Mouse (Mus musculus) spleen, postnatal 4 days (tissue): Measurements from ENCODE around the gene Mrps10.
A peak's percentile ranks its signal among the peaks of the same experiment; 100 is the strongest.
"Not testable (repeated sequence)": the region's sequence is repeated elsewhere in the genome, so short reads cannot be mapped to it uniquely, and the experiment has no call there.

Source experiments
- DNase-seq, 2 experiments: peaks; one replicate each; pipeline ENCODE4 v3.0.0; 2022; ENCODE audit warnings: low spot score in 2 of 2

Gene Mrps10

GRCm38 (mm10) chr17:47368401-47369086 lies at the start of gene Mrps10:
Mrps10 (plus strand) TSS chr17:47368887.
- peak; percentile 83 to 91 for DNase-seq

DNA sequence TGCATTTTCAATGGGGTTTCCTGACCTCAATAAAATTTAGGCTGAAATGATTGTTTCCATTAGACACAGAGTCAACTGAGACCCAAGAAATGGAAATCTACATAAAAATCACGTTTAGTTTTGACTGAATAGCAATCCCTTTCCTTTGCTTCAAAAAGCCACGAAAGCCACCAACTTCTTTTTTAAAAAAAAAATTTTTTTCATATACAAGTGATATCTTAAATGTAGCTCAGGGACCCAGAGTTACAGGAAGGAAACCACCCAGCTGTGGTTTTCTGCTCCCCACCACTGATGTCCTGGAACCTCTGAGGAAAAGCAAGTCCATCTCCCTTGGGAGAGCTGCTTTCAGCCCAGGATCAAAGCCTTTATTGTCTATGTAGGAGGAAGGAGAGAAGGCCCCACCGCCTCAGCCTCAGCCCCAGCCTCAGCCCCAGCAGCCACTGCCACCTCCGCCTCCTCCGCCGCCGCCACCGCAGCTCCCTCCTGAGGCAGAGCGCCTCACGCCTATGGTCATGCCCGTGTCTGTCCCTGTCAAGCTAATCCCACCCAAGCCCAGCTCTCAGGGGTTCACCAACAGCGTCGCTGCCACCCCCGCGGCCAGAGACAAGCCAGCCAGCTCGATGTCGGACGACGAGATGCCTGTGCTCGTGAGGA lies 49.6 kb upstream of the Mrps10 start:
- no peak for DNase-seq

GRCm38 (mm10) chr17:47319761-47320160 lies 48.9 kb upstream of the Mrps10 start:
- no peak for DNase-seq

GRCm38 (mm10) chr17:47322128-47322990 lies 46.3 kb upstream of the Mrps10 start:
- DNase-seq = no peak

GRCm38 (mm10) chr17:47322991-47323295 lies 45.7 kb upstream of the Mrps10 start:
- DNase-seq = no peak

DNA sequence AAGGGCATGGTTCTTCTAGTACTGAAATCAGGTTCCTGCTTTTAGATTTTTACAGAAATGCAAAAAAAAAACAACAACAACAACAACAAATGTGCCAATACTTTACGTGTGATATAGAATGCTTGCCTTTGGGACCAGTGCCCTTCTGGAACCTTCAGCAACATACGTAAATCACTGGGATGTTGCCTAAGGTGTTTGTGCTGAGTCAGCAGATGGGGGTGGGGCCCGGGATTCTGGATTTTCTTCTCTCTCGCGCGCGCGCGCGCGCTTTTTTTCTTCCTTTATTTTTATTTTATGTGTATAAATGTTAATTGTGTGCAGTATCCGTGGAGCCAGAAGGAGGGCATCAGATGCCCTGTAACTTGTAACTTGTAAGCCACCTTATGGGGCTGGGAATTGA lies 41.1 kb upstream of the Mrps10 start:
- no peak for DNase-seq

GRCm38 (mm10) chr17:47327969-47328368 lies 40.7 kb upstream of the Mrps10 start:
- no peak for DNase-seq

DNA sequence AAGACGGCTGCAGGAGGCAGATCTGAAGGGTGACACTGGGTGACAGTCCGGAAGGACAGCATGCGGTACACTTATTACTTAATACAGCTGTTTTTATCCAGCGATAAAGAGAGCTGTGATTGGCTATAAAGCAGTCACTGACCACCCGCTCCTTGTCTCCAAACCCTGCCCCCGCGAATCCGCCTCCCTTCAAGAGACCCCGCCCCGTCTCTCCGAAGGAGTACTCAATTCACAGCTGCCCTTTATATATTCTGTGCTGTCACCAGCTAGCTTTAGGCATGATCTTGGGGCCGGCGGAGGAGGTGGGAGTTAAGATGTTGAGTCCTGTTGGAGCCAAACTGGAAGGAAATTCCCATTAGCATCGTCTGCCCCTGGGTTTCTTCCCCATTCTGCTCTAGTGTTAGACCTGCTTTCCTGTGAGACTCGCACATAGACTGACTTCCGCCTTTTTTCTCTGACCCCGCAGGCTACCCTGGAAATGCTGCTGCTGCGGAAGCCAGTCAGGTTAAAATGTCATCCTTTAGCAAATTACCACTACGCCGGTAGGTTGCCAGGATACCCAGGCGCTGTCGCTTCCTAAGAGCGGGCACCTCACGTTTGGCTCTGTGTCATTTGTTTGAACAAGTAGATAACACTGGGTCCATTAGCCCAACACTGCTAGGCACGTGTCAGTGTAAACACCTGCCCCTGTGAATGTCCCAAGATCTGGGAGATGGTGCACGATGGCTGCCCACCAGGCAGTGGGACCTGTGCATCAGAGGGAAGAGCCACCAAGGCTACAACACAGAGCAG lies 39.9 kb upstream of the Mrps10 start:
- no peak for DNase-seq

- no peak for DNase-seq
These were observed 38.1 kb upstream of the Mrps10 start for GRCm38 (mm10) chr17:47330616-47331015.

GRCm38 (mm10) chr17:47332001-47332611 lies 36.6 kb upstream of the Mrps10 start:
- DNase-seq = peak in 1 of 2 experiments; percentile 22

GRCm38 (mm10) chr17:47332664-47333063 lies 36.0 kb upstream of the Mrps10 start:
- DNase-seq = not testable (repeated sequence)

- DNase-seq = no peak
These were observed 35.3 kb upstream of the Mrps10 start for GRCm38 (mm10) chr17:47333409-47333808.

DNA sequence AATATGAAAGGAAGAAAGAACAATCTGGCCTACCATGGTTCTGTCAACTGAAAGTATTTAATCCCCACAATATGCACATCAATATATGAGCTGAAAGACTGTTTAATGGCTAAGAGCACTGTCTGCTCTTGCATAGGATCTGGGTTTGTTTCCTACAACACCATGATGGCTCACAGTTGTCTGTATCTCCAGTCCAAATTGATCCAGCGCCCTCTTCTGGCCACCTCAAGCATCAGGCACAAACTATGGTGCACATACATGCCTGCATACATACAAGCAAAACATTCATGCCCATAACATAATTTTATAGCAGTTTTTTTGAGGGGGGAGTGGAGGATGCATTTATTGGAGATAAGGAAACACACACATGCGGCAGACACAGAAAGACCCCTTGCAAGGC lies 25.6 kb upstream of the Mrps10 start:
- no peak for DNase-seq

DNA sequence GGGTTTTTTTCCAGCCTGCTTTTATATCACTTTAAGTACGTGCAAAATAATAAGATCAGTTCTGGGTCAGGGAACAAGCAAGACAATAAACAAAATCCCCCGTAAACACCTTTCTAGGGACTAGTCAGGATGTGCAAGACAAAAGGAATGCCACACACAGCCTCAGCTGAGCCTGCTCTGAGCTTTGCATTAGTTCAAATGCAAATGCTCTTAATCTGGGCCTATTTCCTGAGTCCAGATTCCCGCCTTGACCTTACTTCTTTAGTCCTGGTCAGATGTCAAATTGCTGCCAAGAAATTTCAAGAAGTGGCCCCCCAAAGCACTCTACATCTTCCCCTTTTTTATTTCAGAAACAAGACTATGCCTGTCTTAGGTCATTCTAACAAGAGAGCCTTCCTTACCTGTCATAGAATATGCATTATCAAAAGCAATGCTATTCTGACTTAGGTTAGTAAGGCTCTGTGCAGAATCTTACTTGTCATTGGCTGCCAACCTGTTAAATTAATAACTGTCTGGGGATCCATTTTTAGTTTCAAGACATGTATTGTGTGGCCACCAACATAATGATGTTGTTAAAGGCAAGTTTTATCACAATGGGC lies 18.9 kb upstream of the Mrps10 start:
- no peak for DNase-seq

DNA sequence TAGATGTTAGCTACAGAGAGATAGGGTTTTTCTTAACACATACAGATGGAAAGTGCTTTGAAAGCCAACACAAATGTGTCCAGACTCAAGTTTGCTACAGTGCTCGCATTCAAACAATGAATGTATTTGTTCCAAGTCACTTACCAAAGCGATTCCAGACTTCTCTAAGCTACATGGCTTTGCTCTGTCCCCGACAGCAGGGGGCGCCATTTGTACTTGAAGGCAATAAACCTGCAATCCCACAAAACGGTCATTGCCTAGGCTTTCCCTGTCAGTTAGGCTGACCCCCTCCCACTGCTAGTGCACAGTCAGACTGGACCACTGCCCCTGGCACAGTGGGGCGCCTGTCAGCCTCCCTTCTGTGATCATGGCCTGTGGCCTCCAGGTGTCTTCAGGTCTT lies 8.7 kb upstream of the Mrps10 start:
- peak; percentile 53 to 84 for DNase-seq

DNA sequence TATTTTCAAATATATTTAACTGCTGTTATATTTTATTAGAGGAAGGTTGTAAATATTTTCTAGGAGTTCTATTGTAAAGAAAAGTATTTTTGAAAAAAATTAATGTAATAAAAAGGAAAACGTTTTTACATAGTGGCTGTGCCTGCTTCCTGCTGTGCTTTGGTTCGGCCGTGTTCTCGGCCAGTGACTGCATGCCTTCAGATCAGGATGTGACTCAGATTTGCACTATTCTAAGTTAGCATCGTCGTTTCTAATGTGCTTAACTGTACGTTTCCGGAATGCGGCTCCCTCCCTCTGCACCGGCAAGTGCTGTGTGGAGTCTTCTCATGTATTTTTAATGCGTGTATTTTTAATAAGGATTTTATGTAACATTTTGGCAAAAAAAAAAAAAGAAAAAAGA lies 7.3 kb upstream of the Mrps10 start:
- no peak for DNase-seq

GRCm38 (mm10) chr17:47369087-47369443 lies 378 bp downstream of the Mrps10 start:
- no peak for DNase-seq

GRCm38 (mm10) chr17:47371451-47371850 lies 2.8 kb downstream of the Mrps10 start:
- DNase-seq = peak; percentile 64 to 83

GRCm38 (mm10) chr17:47373991-47374390 lies 5.3 kb downstream of the Mrps10 start:
- DNase-seq = no peak

DNA sequence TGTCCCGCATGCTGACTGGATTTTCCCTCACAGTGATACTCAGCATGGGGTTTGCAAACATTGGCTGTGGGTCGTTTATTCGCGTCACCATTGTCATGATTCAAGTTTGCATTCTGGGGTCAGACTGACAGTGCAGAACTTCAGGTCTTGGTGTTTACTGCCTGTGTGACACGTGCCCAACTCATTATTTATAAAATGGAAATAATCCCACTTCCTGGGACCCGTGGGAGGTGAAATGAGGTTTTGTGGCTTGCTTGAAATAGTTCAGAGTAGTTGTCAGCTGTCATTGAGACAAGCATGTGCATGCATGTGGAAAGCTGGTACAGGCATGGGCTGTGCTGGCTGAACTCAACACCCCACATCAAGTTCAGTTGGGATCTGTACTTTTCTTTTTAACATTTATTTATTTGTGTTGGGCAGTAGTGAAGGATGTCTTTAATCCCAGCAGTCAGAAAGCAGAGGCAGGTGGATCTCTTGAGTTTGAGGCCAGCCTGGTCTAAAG lies 8.1 kb downstream of the Mrps10 start:
- DNase-seq = no peak

GRCm38 (mm10) chr17:47378133-47378532 lies 9.4 kb downstream of the Mrps10 start:
- DNase-seq = no peak
